Mouse (Mus musculus) heart, embryonic 12.5 days (tissue): Measurements from ENCODE around the gene Iqgap2. TPM values are rescaled to one million over a fixed set of nuclear protein-coding genes. Genes with fewer than 3 reads are reported as not detected.

Source experiments
- ATAC-seq: fragments of 200-750 bp; cut with Nextera tagmentation; 2 replicates; pipeline ENCODE4 v1.8.0; 2017; ENCODE audit warnings: moderate TSS enrichment, moderate library complexity; ENCODE audit not compliant: insufficient number of reproducible peaks, low FRiP score
- H3K27ac ChIP-seq: fragments of 300-500 bp; sonication (generic); 2 replicates; pipeline ENCODE4 v1.5.1; 2016; ENCODE audit warnings: mild to moderate bottlenecking, moderate library complexity; ENCODE audit not compliant: poor library complexity, severe bottlenecking
- H3K27me3 ChIP-seq: fragments of 300-500 bp; sonication (generic); replicated peaks from 2 replicates; pipeline ENCODE4 v1.6.1; 2016; ENCODE audit warnings: mild to moderate bottlenecking, moderate library complexity
- H3K36me3 ChIP-seq: fragments of 300-500 bp; sonication (generic); 2 replicates; pipeline ENCODE4 v1.6.1; 2016; ENCODE audit warnings: mild to moderate bottlenecking, moderate library complexity
- H3K4me1 ChIP-seq: fragments of 300-500 bp; sonication (generic); replicated peaks from 2 replicates; pipeline ENCODE4 v1.6.1; 2016; ENCODE audit warnings: mild to moderate bottlenecking
- H3K4me2 ChIP-seq: fragments of 300-500 bp; sonication (generic); 2 replicates; pipeline ENCODE4 v1.6.1; 2016; ENCODE audit warnings: mild to moderate bottlenecking, moderate library complexity
- H3K4me3 ChIP-seq: fragments of 300-500 bp; sonication (generic); 2 replicates; pipeline ENCODE4 v1.5.1; 2016; ENCODE audit warnings: mild to moderate bottlenecking
- H3K9ac ChIP-seq: fragments of 300-500 bp; sonication (generic); 2 replicates; pipeline ENCODE4 v1.6.1; 2016; ENCODE audit warnings: mild to moderate bottlenecking, moderate library complexity
- H3K9me3 ChIP-seq: fragments of 300-500 bp; sonication (generic); replicated peaks from 2 replicates; pipeline ENCODE4 v1.6.1; 2016; ENCODE audit warnings: mild to moderate bottlenecking, moderate library complexity
- WGBS: fragments of 180-500 bp; shearing (Covaris S2); methylation state at CpG from one replicate; pipeline ENCODE4 v1.1.7; 2016; 5-methylcytosine and 5-hydroxymethylcytosine counted together
- polyA plus RNA-seq: library from polyadenylated mRNA; unstranded; fragments of >200 nt; fragmentation: Nextera tagmentation; extraction: Ambion mirVana; gene quantifications from 2 replicates; pipeline ENCODE4 v1.2.1, GENCODE M21; 2016

Gene Iqgap2
- polyA plus RNA-seq, 1 experiment from 2014 or later = 6.9 TPM

GRCm38 (mm10) chr13:95799322-95799721 is 92.4 kb downstream of the Iqgap2 start:
- H3K4me2 ChIP-seq = no peak overlapping the region
- no peaks in the 10 kb centered on the region for H3K27me3 ChIP-seq
- no peak overlapping the region for H3K9ac ChIP-seq
- H3K36me3 ChIP-seq = no peaks in the 10 kb centered on the region
- H3K4me3 ChIP-seq = no peak overlapping the region
- WGBS = 72% methylated on average over 4 of the region's 4 CpGs
- no peak for ATAC-seq
- H3K9me3 ChIP-seq = no peaks in the 10 kb centered on the region
- no peak overlapping the region for H3K27ac ChIP-seq
- H3K4me1 ChIP-seq = peaks cover 23% of the 10 kb centered on the region

DNA sequence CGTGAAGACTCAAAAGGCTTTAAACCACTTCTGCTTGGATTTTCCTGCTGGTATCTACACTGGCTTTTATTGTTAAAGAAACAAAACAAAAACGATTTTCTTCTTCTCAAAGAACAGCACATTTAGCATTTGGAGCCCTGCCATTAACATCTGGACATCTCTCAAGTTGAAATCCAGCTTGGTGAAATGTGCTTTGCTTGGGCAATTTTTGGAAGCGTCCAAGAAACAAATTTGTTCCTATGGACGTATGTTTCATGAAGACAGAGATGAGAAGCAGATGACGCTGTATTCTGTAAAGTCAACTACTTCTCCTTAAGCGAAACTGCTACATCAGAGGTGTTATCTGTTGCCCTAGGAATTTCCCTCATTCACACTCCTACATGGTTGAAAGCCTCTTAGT is 93.0 kb downstream of the Iqgap2 start:
- H3K9ac ChIP-seq = no peak overlapping the region
- H3K4me1 ChIP-seq = peaks cover 18% of the 10 kb centered on the region
- H3K4me2 ChIP-seq = no peak overlapping the region
- no peak overlapping the region for H3K4me3 ChIP-seq
- 31% methylated on average over 6 of the region's 6 CpGs for WGBS
- no peak overlapping the region for H3K27ac ChIP-seq
- no peak for ATAC-seq
- H3K9me3 ChIP-seq = no peaks in the 10 kb centered on the region
- no peaks in the 10 kb centered on the region for H3K36me3 ChIP-seq
- H3K27me3 ChIP-seq = no peaks in the 10 kb centered on the region

DNA sequence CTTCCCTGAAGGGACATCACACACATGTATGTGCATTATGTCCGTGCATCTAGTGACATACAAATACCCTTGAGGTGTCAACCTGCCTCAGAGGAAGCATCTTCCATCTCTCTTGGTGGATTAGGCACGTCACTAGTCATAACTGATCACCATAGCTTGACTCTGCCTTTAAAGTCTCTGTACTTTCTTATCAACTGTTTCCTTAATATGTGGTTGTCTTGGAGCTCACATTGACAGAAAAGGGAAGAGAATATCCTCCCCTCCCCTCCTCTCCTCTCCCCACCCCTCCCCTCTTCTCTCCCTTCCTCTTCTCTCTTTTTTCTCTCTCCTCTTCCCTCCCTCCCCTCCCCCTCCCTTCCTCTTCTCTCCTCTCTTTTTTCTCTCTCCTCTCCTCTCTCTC is 94.2 kb downstream of the Iqgap2 start:
- Histone ChIP-seq H3K9me3 (no peaks in the 10 kb centered on the region), H3K27ac (no peak overlapping the region), H3K4me1 (peaks cover 18% of the 10 kb centered on the region), H3K36me3 (no peaks in the 10 kb centered on the region), H3K4me2 (no peak overlapping the region), H3K27me3 (no peaks in the 10 kb centered on the region), H3K4me3 (no peak overlapping the region), H3K9ac (no peak overlapping the region)
- no peak for ATAC-seq
- WGBS = 83% methylated on average over 2 of the region's 2 CpGs

- Histone ChIP-seq H3K27me3 (no peaks in the 10 kb centered on the region), H3K9ac (no peak overlapping the region), H3K9me3 (no peaks in the 10 kb centered on the region), H3K36me3 (no peaks in the 10 kb centered on the region), H3K27ac (no peak overlapping the region), H3K4me1 (peaks cover 10% of the 10 kb centered on the region; the same call in 1 of the 2 replicates), H3K4me2 (no peak overlapping the region), H3K4me3 (no peak overlapping the region)
- 79% methylated on average over 8 of the region's 8 CpGs for WGBS
- ATAC-seq = no peak
Measured at GRCm38 (mm10) chr13:95794346-95794745, 97.4 kb downstream of the Iqgap2 start.

DNA sequence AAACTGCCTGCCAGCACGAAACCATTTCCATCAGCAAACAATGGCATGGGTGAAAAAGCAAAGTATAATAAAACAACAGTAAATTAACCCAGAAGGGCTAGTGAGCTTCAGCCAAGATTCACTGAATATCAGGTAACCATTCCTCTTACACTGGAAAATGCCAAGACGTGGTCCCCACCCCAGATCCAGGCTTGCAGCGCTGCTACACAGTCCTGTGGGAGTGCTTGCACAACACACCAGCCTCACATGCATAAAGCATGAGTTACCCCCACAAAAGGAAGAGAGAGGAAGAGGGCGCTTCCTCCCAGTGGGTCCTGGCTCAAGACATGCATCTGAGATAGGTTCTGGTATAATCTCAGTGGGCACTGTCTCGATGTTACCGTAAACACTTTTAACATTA is 100.8 kb downstream of the Iqgap2 start:
- Histone ChIP-seq H3K27ac (no peak overlapping the region), H3K27me3 (no peaks in the 10 kb centered on the region), H3K4me2 (no peak overlapping the region), H3K36me3 (no peaks in the 10 kb centered on the region), H3K9me3 (no peaks in the 10 kb centered on the region), H3K4me1 (0 out of 2 replicates have a peak, but pooled peaks cover 3% of the 10 kb centered on the region), H3K4me3 (no peak overlapping the region), H3K9ac (no peak overlapping the region)
- WGBS = 79% methylated on average over 6 of the region's 6 CpGs
- ATAC-seq = no peak

DNA sequence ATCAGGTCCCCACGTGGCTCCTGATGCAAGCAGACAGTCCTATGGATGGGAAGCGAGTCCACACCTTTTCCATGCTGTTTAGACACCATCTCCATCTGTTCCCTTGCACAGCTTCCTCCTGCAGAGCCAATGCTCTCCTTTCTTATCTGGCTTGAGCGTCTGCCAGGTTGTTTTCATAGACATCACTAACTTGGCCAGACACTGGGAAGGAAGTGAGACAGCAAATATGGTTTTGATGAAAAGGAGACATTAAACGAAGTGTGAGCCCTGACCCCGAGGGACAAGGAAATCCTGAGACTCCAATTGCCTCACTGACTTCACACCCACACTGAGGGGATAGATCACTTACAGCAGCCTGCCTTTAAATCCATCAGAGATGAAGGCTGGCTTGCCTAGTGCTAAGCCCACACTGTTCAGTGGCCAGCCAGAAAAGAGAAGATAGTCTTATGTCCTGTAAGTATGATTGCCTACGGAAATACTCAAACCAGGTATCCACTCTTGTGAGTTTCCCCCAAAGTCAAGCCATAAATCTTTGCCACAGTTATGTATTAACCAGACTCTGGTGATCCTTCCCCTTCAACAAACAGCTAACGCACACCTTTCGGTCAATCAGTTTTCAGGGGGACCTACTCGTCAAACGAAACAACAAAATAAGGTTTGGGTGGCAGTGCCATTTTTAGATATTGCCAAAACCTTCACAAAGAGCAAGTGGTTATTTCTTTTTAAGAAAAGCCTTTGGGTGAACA is 102.9 kb downstream of the Iqgap2 start:
- Histone ChIP-seq H3K9ac (no peak overlapping the region), H3K27ac (no peak overlapping the region), H3K4me1 (0 out of 2 replicates have a peak, but pooled peaks cover 3% of the 10 kb centered on the region), H3K27me3 (no peaks in the 10 kb centered on the region), H3K36me3 (no peaks in the 10 kb centered on the region), H3K4me3 (no peak overlapping the region), H3K9me3 (no peaks in the 10 kb centered on the region), H3K4me2 (no peak overlapping the region)
- no peak for ATAC-seq
- WGBS = 61% methylated on average over 10 of the region's 10 CpGs

DNA sequence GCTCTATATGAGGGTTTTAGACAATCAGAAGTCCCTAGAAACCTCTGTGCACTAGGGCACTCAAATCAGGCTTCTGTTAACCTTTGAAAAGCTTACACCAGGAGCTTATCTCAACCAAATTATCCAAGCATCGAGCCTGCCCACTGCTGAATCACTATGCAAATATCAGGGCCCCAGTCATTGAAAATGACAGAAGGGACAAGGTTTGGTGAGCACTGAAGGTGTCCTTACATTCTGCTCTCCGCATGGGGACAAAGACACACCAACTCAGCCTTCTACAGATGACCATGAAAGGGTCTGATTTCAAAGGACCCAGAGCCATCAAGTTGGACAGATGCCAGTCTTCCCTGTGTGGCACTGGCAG is 108.8 kb downstream of the Iqgap2 start:
- no peak overlapping the region for H3K4me2 ChIP-seq
- H3K36me3 ChIP-seq = no peaks in the 10 kb centered on the region
- H3K9me3 ChIP-seq = no peaks in the 10 kb centered on the region
- no peak overlapping the region for H3K27ac ChIP-seq
- H3K4me1 ChIP-seq = peaks cover 27% of the 10 kb centered on the region
- ATAC-seq = no peak
- WGBS = 39% methylated on average over 2 of the region's 2 CpGs
- no peak overlapping the region for H3K9ac ChIP-seq
- no peaks in the 10 kb centered on the region for H3K27me3 ChIP-seq
- H3K4me3 ChIP-seq = no peak overlapping the region

GRCm38 (mm10) chr13:95782311-95782968 is 109.3 kb downstream of the Iqgap2 start:
- WGBS = 56% methylated on average over 15 of the region's 15 CpGs
- H3K9me3 ChIP-seq = no peaks in the 10 kb centered on the region
- ATAC-seq = no peak
- no peak overlapping the region for H3K27ac ChIP-seq
- no peak overlapping the region for H3K4me2 ChIP-seq
- no peaks in the 10 kb centered on the region for H3K27me3 ChIP-seq
- no peak overlapping the region for H3K9ac ChIP-seq
- H3K4me3 ChIP-seq = no peak overlapping the region
- H3K4me1 ChIP-seq = peaks cover 27% of the 10 kb centered on the region
- H3K36me3 ChIP-seq = no peaks in the 10 kb centered on the region

- no peak overlapping the region for H3K27ac ChIP-seq
- H3K27me3 ChIP-seq = no peaks in the 10 kb centered on the region
- H3K9ac ChIP-seq = no peak overlapping the region
- H3K4me3 ChIP-seq = no peak overlapping the region
- no peaks in the 10 kb centered on the region for H3K9me3 ChIP-seq
- peaks cover 27% of the 10 kb centered on the region for H3K4me1 ChIP-seq
- H3K4me2 ChIP-seq = no peak overlapping the region
- no peak for ATAC-seq
- H3K36me3 ChIP-seq = no peaks in the 10 kb centered on the region
- WGBS = 79% methylated on average over 7 of the region's 7 CpGs
Measured at GRCm38 (mm10) chr13:95780038-95780437, 111.7 kb downstream of the Iqgap2 start.

DNA sequence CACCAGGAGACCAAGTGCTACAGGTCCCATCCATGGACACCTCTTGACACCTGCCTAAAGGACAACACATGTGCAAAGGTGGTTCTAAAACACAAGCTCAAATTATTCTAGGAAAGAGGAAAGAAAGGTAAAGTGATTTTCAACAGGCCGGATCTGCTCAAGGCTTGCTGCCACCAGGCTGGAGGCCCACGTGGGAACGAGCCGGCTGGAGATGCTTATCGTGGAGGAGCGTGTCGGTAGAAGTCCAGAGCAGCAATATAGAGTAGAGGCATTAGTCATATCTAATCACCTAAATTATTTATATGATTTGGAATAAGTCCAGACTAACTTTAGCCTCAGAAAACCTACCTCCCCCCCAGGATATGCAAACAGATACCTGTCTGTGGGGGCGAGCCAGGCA is 112.5 kb downstream of the Iqgap2 start:
- ATAC-seq = no peak
- H3K9ac ChIP-seq = no peak overlapping the region
- H3K27ac ChIP-seq = no peak overlapping the region
- H3K36me3 ChIP-seq = no peaks in the 10 kb centered on the region
- no peak overlapping the region for H3K4me3 ChIP-seq
- no peaks in the 10 kb centered on the region for H3K9me3 ChIP-seq
- WGBS = 56% methylated on average over 8 of the region's 8 CpGs
- H3K4me2 ChIP-seq = no peak overlapping the region
- peaks cover 27% of the 10 kb centered on the region for H3K4me1 ChIP-seq
- no peaks in the 10 kb centered on the region for H3K27me3 ChIP-seq

DNA sequence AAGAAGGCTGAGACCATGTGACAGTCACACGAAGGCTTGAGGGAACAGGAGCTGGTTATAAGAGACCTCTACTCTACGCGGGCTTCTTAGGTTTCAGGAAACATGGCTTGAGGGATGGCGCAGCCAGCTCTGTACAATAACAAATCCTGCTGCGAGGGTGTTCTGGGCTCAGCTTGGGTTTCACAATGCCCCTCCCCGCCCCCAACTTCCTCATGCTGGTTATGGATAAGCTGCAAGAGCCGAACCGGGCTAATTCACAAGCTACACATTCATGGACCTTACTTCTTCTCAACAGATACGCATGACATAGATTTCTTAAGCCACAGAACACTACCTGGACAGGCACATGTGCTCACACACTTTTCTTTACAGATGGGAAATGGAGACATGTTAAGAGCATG is 113.0 kb downstream of the Iqgap2 start:
- Histone ChIP-seq H3K4me3 (no peak overlapping the region), H3K27ac (no peak overlapping the region), H3K9ac (no peak overlapping the region), H3K4me1 (peaks cover 27% of the 10 kb centered on the region), H3K27me3 (0 out of 2 replicates have a peak, but pooled peaks cover 3% of the 10 kb centered on the region), H3K4me2 (no peak overlapping the region), H3K36me3 (no peaks in the 10 kb centered on the region), H3K9me3 (no peaks in the 10 kb centered on the region)
- 45% methylated on average over 9 of the region's 9 CpGs for WGBS
- no peak for ATAC-seq
